15 mouse cellular contexts compared by ENCODE assay signal in genomic region chr1:136128944-136129589, GRCm38 (mm10). TPM values are rescaled to one million over a fixed set of nuclear protein-coding genes. Genes with fewer than 3 reads are reported as not detected.
DNase-seq lines count a peak whose midpoint lies in the region; ATAC-seq and TF ChIP-seq lines count a peak whose summit lies in the region.
"Had no signal": no experiment of that assay in that cellular context is flagged by ENCODE, and none has a peak within 500 bp of the region (broad histone marks: within the 10 kb centered on the region; RNA-seq: fewer than 3 reads in every experiment).

No protein-coding gene starts in this region.

- H3K27ac ChIP-seq in kidney, embryonic 16.5 days (ENCODE audit: low read length) = peak overlapping the region; percentile 26; the same call in 1 of the 2 replicates
- H3K27ac ChIP-seq in kidney, adult 2 months (ENCODE audit: insufficient read depth, low read depth, low read length) = no peak overlapping the region
- H3K27ac ChIP-seq in stomach, embryonic 14.5 days (ENCODE audit: low read length) = peak overlapping the region; percentile 76; the same call in 1 of the 2 replicates
- no peak overlapping the region for H3K27ac ChIP-seq in stomach, postnatal 0 days (replicated peaks)
- H3K27ac ChIP-seq: forebrain, embryonic 13.5 days had no signal

- no peak for TF ChIP-seq CTCF in kidney, adult 2 months (conservative IDR thresholded peaks at IDR 0.05; ENCODE audit: insufficient read depth, insufficient read length, low read depth, low read length)
- TF ChIP-seq CTCF in stomach, postnatal 0 days (IDR thresholded peaks at IDR 0.05; ENCODE audit: low read depth) = no peak

- no peaks in the 10 kb centered on the region for H3K9me3 ChIP-seq in kidney, embryonic 16.5 days (ENCODE audit: low read length)
- H3K9me3 ChIP-seq in stomach, embryonic 14.5 days (ENCODE audit: control insufficient read depth, low read depth, low read length) = no peaks in the 10 kb centered on the region
- no peaks in the 10 kb centered on the region for H3K9me3 ChIP-seq in stomach, postnatal 0 days (ENCODE audit: control insufficient read depth, low read length)
- H3K9me3 ChIP-seq: forebrain, embryonic 13.5 days; G1E; limb, embryonic 15.5 days had no signal

- 42% methylated on average over 4 of the region's 4 CpGs for WGBS in kidney, embryonic 16.5 days
- 69% methylated on average over 4 of the region's 4 CpGs for WGBS in kidney, adult 2 months
- 19% methylated on average over 4 of the region's 4 CpGs for WGBS in stomach, embryonic 14.5 days
- 53% methylated on average over 4 of the region's 4 CpGs for WGBS in stomach, postnatal 0 days

- DNase-seq in adrenal gland, adult (ENCODE audit: inconsistent age in 2 of 2, low spot score in 1 of 2) = peak; percentile 69 to 86
- DNase-seq in adrenal gland, adult 18-20 months (ENCODE audit: low spot score in 2 of 2) = no peak
- no peak for DNase-seq in kidney, adult 2 months
- DNase-seq in stomach, postnatal 0 days (ENCODE audit: low spot score) = no peak
- DNase-seq in c-Kit-positive CD71-positive TER-119-positive erythroid progenitor cells, embryonic 14.5 days (ENCODE audit: low spot score) = no peak
- no peak for DNase-seq in ovary, postnatal 14 days (ENCODE audit: low spot score)
- DNase-seq: cerebellum, adult 11-12 months; gastrocnemius, postnatal 10 days; thymus, adult 18-20 months had no signal

- H3K4me2 ChIP-seq in kidney, embryonic 16.5 days (replicated peaks; ENCODE audit: low read depth, low read length) = no peak overlapping the region
- no peak overlapping the region for H3K4me2 ChIP-seq in stomach, embryonic 14.5 days (replicated peaks; ENCODE audit: low read depth, low read length)
- no peak overlapping the region for H3K4me2 ChIP-seq in stomach, postnatal 0 days (replicated peaks; ENCODE audit: low read depth)
- H3K4me2 ChIP-seq: limb, embryonic 15.5 days had no signal

- ATAC-seq in kidney, embryonic 16.5 days (ENCODE audit: low FRiP score, low TSS enrichment) = no peak
- no peak for ATAC-seq in stomach, embryonic 14.5 days (ENCODE audit: insufficient number of reproducible peaks, insufficient read depth, low FRiP score, low read depth)
- no peak for ATAC-seq in stomach, postnatal 0 days (ENCODE audit: low FRiP score, low TSS enrichment)
- ATAC-seq: activated CD4-positive, CD25-positive, alpha-beta regulatory T cell, adult 4 months; forebrain, embryonic 13.5 days had no signal

- H3K9ac ChIP-seq in kidney, embryonic 16.5 days (replicated peaks; ENCODE audit: low read length) = no peak overlapping the region
- no peak overlapping the region for H3K9ac ChIP-seq in stomach, embryonic 14.5 days (replicated peaks; ENCODE audit: low read depth, low read length)
- H3K9ac ChIP-seq in stomach, postnatal 0 days (ENCODE audit: low read length) = no peak overlapping the region
- H3K9ac ChIP-seq: limb, embryonic 15.5 days had no signal

- TF ChIP-seq POLR2A in kidney, adult 2 months (IDR thresholded peaks at IDR 0.05; ENCODE audit: low read depth, low read length) = no peak

- H3K36me3 ChIP-seq in kidney, embryonic 16.5 days (ENCODE audit: insufficient read depth, low read length) = no peaks in the 10 kb centered on the region
- no peaks in the 10 kb centered on the region for H3K36me3 ChIP-seq in kidney, adult 2 months (ENCODE audit: control insufficient read depth, insufficient read depth, low read length)
- no peaks in the 10 kb centered on the region for H3K36me3 ChIP-seq in stomach, embryonic 14.5 days (ENCODE audit: control insufficient read depth, insufficient read depth, low read length)
- no peaks in the 10 kb centered on the region for H3K36me3 ChIP-seq in stomach, postnatal 0 days (ENCODE audit: control insufficient read depth, insufficient read depth, low read length)
- H3K36me3 ChIP-seq: limb, embryonic 15.5 days had no signal

- no peak overlapping the region for H3K4me3 ChIP-seq in kidney, embryonic 16.5 days (ENCODE audit: low read length)
- H3K4me3 ChIP-seq in kidney, adult 2 months (ENCODE audit: insufficient read depth, low read depth, low read length) = no peak overlapping the region
- H3K4me3 ChIP-seq in stomach, embryonic 14.5 days (ENCODE audit: low read depth, low read length) = no peak overlapping the region
- no peak overlapping the region for H3K4me3 ChIP-seq in stomach, postnatal 0 days (ENCODE audit: low read depth, low read length)
- H3K4me3 ChIP-seq: forebrain, embryonic 13.5 days; limb, embryonic 15.5 days had no signal

- peaks cover 55% of the 10 kb centered on the region for H3K4me1 ChIP-seq in kidney, embryonic 16.5 days (ENCODE audit: insufficient read depth, low read length)
- H3K4me1 ChIP-seq in kidney, adult 2 months (ENCODE audit: control insufficient read depth, insufficient read depth, low read length) = no peaks in the 10 kb centered on the region
- H3K4me1 ChIP-seq in stomach, embryonic 14.5 days (ENCODE audit: control insufficient read depth, insufficient read depth, low read length) = peaks cover 52% of the 10 kb centered on the region
- H3K4me1 ChIP-seq in stomach, postnatal 0 days (replicated peaks; ENCODE audit: control insufficient read depth, insufficient read depth) = 0 out of 2 replicates have a peak, but pooled peaks cover 8% of the 10 kb centered on the region

- H3K27me3 ChIP-seq in kidney, embryonic 16.5 days (ENCODE audit: insufficient read depth, low read length) = no peaks in the 10 kb centered on the region
- H3K27me3 ChIP-seq in kidney, adult 2 months (replicated peaks; ENCODE audit: control insufficient read depth, insufficient read depth, low read length) = no peaks in the 10 kb centered on the region; the same call in 1 of the 2 replicates
- H3K27me3 ChIP-seq in stomach, embryonic 14.5 days (ENCODE audit: control insufficient read depth, insufficient read depth, low read length) = no peaks in the 10 kb centered on the region
- no peaks in the 10 kb centered on the region for H3K27me3 ChIP-seq in stomach, postnatal 0 days (ENCODE audit: control insufficient read depth, insufficient read depth, low read length)
- H3K27me3 ChIP-seq: limb, embryonic 15.5 days had no signal

- TF ChIP-seq EP300 in stomach, postnatal 0 days (optimal IDR thresholded peaks at IDR 0.05) = no peak

RNA-seq across cellular contexts. Expression of gene Kif21b, which starts 2.1 kb away (rescaled TPM):
- 1 to 10 TPM; 2.0 TPM for total RNA-seq in adrenal gland, adult 18-20 months (2021)
- polyA plus RNA-seq in kidney, embryonic 16.5 days (2015; fragmentation: Nextera tagmentation; extraction: Ambion mirVana) = 2.2 TPM in 2 replicates
- 1.3 and 4.2 TPM in 2 replicates for polyA plus RNA-seq in kidney, adult 2 months (2012; rRNA removed)
- polyA plus RNA-seq in stomach, embryonic 14.5 days (2014; fragmentation: Nextera tagmentation; extraction: Ambion mirVana) = 3.2 and 4.4 TPM in 2 replicates
- 0.29 and 0.36 TPM in 2 replicates for polyA plus RNA-seq in stomach, postnatal 0 days (2015; fragmentation: Nextera tagmentation; extraction: Ambion mirVana)

Comparison
In these comparisons a context has a peak if more than half of its experiments do, and no peak if none do; other contexts are left out.
1. DNase-seq: peak in adrenal gland, adult (2 of 2); none in adrenal gland, adult 18-20 months (0 of 2), kidney, adult 2 months (single experiment), stomach, postnatal 0 days (single experiment), c-Kit-positive CD71-positive TER-119-positive erythroid progenitor cells, embryonic 14.5 days (single experiment) and ovary, postnatal 14 days (single experiment).
2. H3K27ac ChIP-seq: peak in kidney, embryonic 16.5 days (single experiment) and stomach, embryonic 14.5 days (single experiment); none in kidney, adult 2 months (single experiment) and stomach, postnatal 0 days (single experiment).